13 mouse cellular contexts compared by ENCODE assay signal in genomic region chr17:80782233-80782632, GRCm38 (mm10).
"Had no signal": no experiment of that assay in that cellular context is flagged by ENCODE, and none has a peak within 500 bp of the region (broad histone marks: within the 10 kb centered on the region; RNA-seq: fewer than 3 reads in every experiment).

No protein-coding gene starts in this region.

- H3K4me1 ChIP-seq: neural tube, embryonic 12.5 days had no signal

- H3K36me3 ChIP-seq: limb, embryonic 13.5 days; midbrain, embryonic 10.5 days; neural tube, embryonic 12.5 days had no signal

- H3K4me3 ChIP-seq: limb, embryonic 13.5 days; midbrain, embryonic 10.5 days; myocyte; neural tube, embryonic 12.5 days had no signal

- H3K27ac ChIP-seq: kidney, postnatal 0 days; limb, embryonic 13.5 days; liver, embryonic 14.5 days; midbrain, embryonic 10.5 days; neural tube, embryonic 12.5 days had no signal

- H3K9me3 ChIP-seq: midbrain, embryonic 10.5 days; neural tube, embryonic 12.5 days had no signal

- H3K4me2 ChIP-seq: limb, embryonic 13.5 days; neural tube, embryonic 12.5 days had no signal

- DNase-seq: kidney, adult 2 months; kidney, postnatal 36 days; layer of hippocampus, adult 9-11 months; lung, adult 18-20 months; lung, postnatal 36 days; midbrain, embryonic 14.5 days had no signal

- ATAC-seq: lung, postnatal 0 days had no signal

- H3K27me3 ChIP-seq: limb, embryonic 13.5 days; neural tube, embryonic 12.5 days had no signal

- H3K9ac ChIP-seq: limb, embryonic 13.5 days; liver, embryonic 14.5 days; neural tube, embryonic 12.5 days had no signal
